Mouse (Mus musculus): ENCODE data around the gene Nf1. TPM values are rescaled to one million over a fixed set of nuclear protein-coding genes. Genes with fewer than 3 reads are reported as not detected.

Nf1 gene
- polyA plus RNA-seq, 1 experiment = 14.3 TPM

DNA sequence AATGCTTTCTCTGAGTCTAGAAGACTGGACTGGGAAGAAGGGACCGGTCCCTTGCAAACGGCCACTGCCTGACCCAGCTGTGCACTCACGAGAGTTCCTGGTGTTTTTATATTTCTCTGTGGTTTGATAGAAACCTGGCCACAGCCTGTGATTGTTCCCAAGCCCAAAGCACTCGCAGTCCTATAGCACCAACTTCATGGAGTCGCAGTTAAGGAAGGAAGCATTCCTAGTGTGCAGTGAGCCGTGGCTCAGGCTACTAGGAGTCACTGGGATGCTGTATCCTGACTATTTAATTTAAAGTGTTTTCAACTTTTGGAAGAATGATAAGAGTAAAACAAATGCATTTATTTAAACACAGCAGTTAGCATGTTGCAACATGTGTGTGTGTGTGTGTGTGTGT, 291.0 kb downstream of the Nf1 start:
- Histone ChIP-seq H3K4me1 (ENCODE audit: control insufficient read depth, insufficient read depth, insufficient read length, low read length) (no peaks in the 10 kb centered on the region), H3K27ac (replicated peaks; ENCODE audit: low read depth, low read length) (no peak overlapping the region), H3K4me3 (ENCODE audit: insufficient read depth, low read depth, low read length) (no peak overlapping the region)

Other genes starting within 250 kb of the Nf1 start
- 4.6 TPM in 2 replicates for gene Ksr1, start 193.3 kb upstream of the Nf1 start, polyA plus RNA-seq (2012; ENCODE audit: insufficient read depth, insufficient read length, missing spikeins)
- 8.8 TPM in 2 replicates for gene Wsb1, start 85.0 kb upstream of the Nf1 start, polyA plus RNA-seq (2012; ENCODE audit: insufficient read depth, insufficient read length, missing spikeins)
- gene Gm9964, start 42.8 kb upstream of the Nf1 start, polyA plus RNA-seq (2012; ENCODE audit: insufficient read depth, insufficient read length, missing spikeins) = not detected in 2 replicates
- gene Omg, start 164.4 kb downstream of the Nf1 start, polyA plus RNA-seq (2012; ENCODE audit: insufficient read depth, insufficient read length, missing spikeins) = not detected in 2 replicates
- gene Evi2b, start 184.1 kb downstream of the Nf1 start, polyA plus RNA-seq (2012; ENCODE audit: insufficient read depth, insufficient read length, missing spikeins) = 0.79 and 2.5 TPM in 2 replicates
- not detected in 2 replicates for gene Evi2, start 190.9 kb downstream of the Nf1 start, polyA plus RNA-seq (2012; ENCODE audit: insufficient read depth, insufficient read length, missing spikeins)
- gene Evi2a, start 190.9 kb downstream of the Nf1 start, polyA plus RNA-seq (2012; ENCODE audit: insufficient read depth, insufficient read length, missing spikeins) = 4.7 and 6.5 TPM in 2 replicates

All from brown adipose tissue, adult 24 weeks (tissue).